Mouse (Mus musculus): ENCODE results near the gene Atad3a. TPM values are rescaled to one million over a fixed set of nuclear protein-coding genes. Genes with fewer than 3 reads are reported as not detected.

Atad3a gene
- total and polyA plus RNA-seq, 3 experiments, result 220 to 232 TPM; not detected in 1

DNA sequence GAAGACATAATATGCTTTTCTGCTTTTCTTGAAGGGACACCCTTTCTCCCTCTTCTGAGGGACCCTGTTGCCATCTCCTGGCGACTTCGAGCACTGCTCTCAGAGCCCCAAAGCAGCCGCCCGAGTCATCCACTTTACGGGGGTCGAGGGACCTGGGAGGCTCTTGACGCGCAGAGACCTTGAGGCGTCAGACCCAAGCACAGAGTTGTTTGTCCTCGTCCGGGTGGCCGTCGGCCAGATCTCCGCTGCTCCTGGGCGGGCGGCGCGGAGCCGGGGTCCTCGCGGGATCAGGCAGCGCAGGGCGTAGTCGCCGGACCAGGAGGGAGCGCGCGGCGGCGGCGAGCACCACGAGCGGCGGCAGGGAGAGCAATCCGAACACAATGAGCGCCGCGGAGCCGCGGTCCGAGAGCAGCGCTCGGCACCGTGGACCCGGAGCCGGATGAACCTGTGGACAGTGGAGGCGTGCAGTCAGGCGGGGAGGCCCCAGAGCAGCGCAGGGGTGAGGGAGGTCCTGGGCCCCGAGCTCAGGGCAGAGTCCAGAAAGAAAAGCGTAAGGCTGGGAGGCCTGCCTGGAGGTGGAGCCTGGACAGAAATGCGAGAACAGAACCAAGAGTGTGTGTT, 23.3 kb upstream of the Atad3a start (continued):
- TF ChIP-seq ETS1 (IDR thresholded peaks at IDR 0.05; ENCODE audit: low read depth, low read length) (no peak), SIN3A (IDR thresholded peaks at IDR 0.05; ENCODE audit: low read length) (peak; percentile 52), E2F4 (IDR thresholded peaks at IDR 0.05; ENCODE audit: borderline replicate concordance, low read depth, low read length) (no peak), CTCF (IDR thresholded peaks at IDR 0.05 in 2 of 3, conservative IDR thresholded peaks at IDR 0.05 in 1 of 3; ENCODE audit: control insufficient read depth in 1 of 3, insufficient read depth in 1 of 3, low read depth in 2 of 3, low read length in 3 of 3, poor library complexity in 1 of 3, severe bottlenecking in 1 of 3) (peak; percentile 48 to 80 (median 72)), MAX (IDR thresholded peaks at IDR 0.05; ENCODE audit: low read length) (peak; percentile 41; the same call in 1 of the 2 replicates), TAL1 (IDR thresholded peaks at IDR 0.05; ENCODE audit: low read length) (no peak), RAD21 (IDR thresholded peaks at IDR 0.05; ENCODE audit: low read depth, low read length) (peak; percentile 71)

- Histone ChIP-seq H3K36me3 (ENCODE audit: control insufficient read depth in 1 of 2, insufficient read depth in 2 of 2, low read length in 2 of 2) (peaks cover 0 to 18% of the 10 kb centered on the region in 2 experiments; a peak in 2 of 4 replicates), H3K79me2 (ENCODE audit: control insufficient read depth, insufficient read depth, low read length, poor library complexity) (no peaks in the 10 kb centered on the region; the same call in 1 of the 2 replicates), H3K4me3 (ENCODE audit: control insufficient read depth in 1 of 2, insufficient read depth in 1 of 2, low read depth in 2 of 2, low read length in 2 of 2) (peak overlapping the region; percentile 73 to 90), H3K4me1 (ENCODE audit: control insufficient read depth in 1 of 2, insufficient read depth in 2 of 2, low read length in 2 of 2) (peaks cover 13 to 20% of the 10 kb centered on the region in 2 experiments), H3K27me3 (ENCODE audit: control insufficient read depth in 1 of 2, insufficient read depth in 2 of 2, low read length in 2 of 2) (no peaks in the 10 kb centered on the region), H3K9me3 (replicated peaks; ENCODE audit: insufficient read depth, low read length) (no peaks in the 10 kb centered on the region), H3K9ac (ENCODE audit: control insufficient read depth, low read depth, low read length, poor library complexity, severe bottlenecking) (peak overlapping the region; percentile 83), H3K27ac (ENCODE audit: control insufficient read depth, low read depth, low read length) (no peak overlapping the region)
- no peak for TF ChIP-seq SMC3 (IDR thresholded peaks at IDR 0.05; ENCODE audit: low read depth, low read length)
- TF ChIP-seq MAFK (IDR thresholded peaks at IDR 0.05; ENCODE audit: borderline replicate concordance, low read depth, low read length), result no peak
- no peak for TF ChIP-seq SIN3A (IDR thresholded peaks at IDR 0.05; ENCODE audit: low read length)
- TF ChIP-seq GABPA (IDR thresholded peaks at IDR 0.05; ENCODE audit: low read depth, low read length), result no peak
- TF ChIP-seq ZC3H11A (IDR thresholded peaks at IDR 0.05; ENCODE audit: low read depth, low read length), result no peak
- no peak for TF ChIP-seq CHD1 (IDR thresholded peaks at IDR 0.05; ENCODE audit: low read depth, low read length)
- TF ChIP-seq MXI1 (IDR thresholded peaks at IDR 0.05; ENCODE audit: low read depth, low read length), result no peak
- no peak for TF ChIP-seq ZMIZ1 (IDR thresholded peaks at IDR 0.05; ENCODE audit: low read depth, low read length)
- no peak for TF ChIP-seq POLR2A (IDR thresholded peaks at IDR 0.05; ENCODE audit: control insufficient read depth in 1 of 2, insufficient read depth in 1 of 2, low read depth in 1 of 2, low read length in 2 of 2, poor library complexity in 1 of 2)
- TF ChIP-seq TCF12 (IDR thresholded peaks at IDR 0.05; ENCODE audit: low read depth, low read length), result no peak
- no peak for TF ChIP-seq ZKSCAN1 (IDR thresholded peaks at IDR 0.05; ENCODE audit: low read depth, low read length)
- TF ChIP-seq ELF1 (IDR thresholded peaks at IDR 0.05; ENCODE audit: low read depth, low read length), result no peak
- no peak for TF ChIP-seq MAZ (IDR thresholded peaks at IDR 0.05; ENCODE audit: low read depth, low read length)
- no peak for TF ChIP-seq MYC (IDR thresholded peaks at IDR 0.05; ENCODE audit: low read depth, low read length)
- no peak for TF ChIP-seq TBP (IDR thresholded peaks at IDR 0.05; ENCODE audit: low read depth, low read length)
- TF ChIP-seq NRF1 (IDR thresholded peaks at IDR 0.05; ENCODE audit: insufficient read depth, low read depth, low read length, poor library complexity, severe bottlenecking), result no peak
- DNase-seq (ENCODE audit: low read depth, low spot score), result peak; percentile 29
Measured at GRCm38 (mm10) chr4:155783486-155784080, 22.7 kb upstream of the Atad3a start.

All from MEL (cell line).